Mouse (Mus musculus): ENCODE results near the gene Slfn9.
"Not testable (repeated sequence)": the region's sequence is repeated elsewhere in the genome, so short reads cannot be mapped to it uniquely, and the experiment has no call there.

Slfn9 gene

DNA sequence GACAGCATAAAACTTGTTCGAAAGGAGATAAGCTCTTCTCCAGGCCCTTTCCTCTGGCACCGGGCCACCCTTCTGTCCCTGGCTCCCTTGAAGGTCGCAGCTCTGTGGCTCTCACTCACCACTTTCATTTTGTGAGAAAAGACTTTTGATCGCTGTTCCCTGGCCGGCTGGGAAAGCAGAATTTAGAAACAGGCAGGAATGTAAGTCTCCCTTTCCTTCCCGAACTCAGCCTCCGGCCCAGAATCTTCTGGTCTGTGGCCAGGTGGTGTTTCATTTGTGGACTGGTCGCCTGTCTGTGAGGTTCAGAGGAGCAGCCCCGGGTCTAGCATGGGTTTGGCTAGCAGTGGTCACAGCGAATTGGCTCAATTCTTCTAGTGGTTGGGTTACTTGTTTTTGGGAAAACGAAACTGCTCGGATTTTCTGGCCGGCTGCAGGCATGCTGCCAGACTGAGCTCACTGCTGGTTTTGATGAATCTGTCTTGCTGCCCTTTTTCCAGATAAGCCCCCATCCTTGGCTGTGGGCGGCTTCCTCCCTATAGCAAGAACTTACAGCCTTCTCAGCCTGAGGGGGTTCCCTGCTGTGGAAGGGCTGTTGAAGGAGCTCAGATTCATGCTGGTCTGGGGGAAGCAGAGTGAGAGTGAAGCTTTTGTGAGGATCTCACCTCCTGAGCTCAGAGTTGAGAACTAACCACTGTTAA, at the start of gene Slfn9:
Slfn9 (minus strand) TSS at position 362 of the 698 bp plus-strand sequence.
- DNase-seq (ENCODE audit: inconsistent ontology term) = peak; percentile 72

DNA sequence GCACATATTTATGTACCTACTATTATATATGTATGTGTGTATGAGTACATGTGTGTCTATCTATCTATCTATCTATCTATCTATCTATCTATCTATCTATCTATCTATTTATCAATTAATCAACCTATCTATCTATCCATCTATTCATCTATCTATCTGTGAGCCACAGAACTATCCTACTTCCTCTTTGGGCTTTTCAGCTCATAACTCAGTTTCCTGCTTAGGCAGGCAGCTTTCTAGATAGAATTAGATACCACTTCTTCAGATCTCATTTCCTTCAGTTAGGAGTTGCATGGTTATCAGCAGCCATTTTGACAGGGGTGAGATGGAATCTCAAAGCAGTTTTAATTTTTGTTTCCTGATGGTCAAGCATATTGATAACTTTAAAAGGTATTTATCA, 49.4 kb upstream of the Slfn9 start:
- no peak for DNase-seq (ENCODE audit: inconsistent ontology term)

DNA sequence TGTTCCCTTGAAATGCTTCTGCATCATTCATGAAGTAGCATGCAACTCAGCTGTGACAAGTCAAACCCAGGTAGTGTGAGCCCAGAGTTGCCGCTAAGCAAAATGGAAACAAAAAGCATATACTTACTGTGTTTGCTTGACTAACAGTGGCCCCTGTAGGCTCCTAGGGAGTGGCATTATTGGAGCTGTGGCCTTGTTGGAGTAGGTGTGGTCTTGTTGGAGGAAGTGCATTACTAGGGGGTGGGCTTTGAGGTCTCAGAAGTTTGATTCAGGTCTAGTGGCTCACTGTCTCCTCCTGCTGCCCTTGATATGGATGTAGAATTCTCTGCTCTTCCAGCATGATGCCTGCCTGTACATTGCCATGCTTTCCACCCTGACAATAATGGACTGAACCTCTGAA, 48.7 kb upstream of the Slfn9 start:
- no peak for DNase-seq (ENCODE audit: inconsistent ontology term)

DNA sequence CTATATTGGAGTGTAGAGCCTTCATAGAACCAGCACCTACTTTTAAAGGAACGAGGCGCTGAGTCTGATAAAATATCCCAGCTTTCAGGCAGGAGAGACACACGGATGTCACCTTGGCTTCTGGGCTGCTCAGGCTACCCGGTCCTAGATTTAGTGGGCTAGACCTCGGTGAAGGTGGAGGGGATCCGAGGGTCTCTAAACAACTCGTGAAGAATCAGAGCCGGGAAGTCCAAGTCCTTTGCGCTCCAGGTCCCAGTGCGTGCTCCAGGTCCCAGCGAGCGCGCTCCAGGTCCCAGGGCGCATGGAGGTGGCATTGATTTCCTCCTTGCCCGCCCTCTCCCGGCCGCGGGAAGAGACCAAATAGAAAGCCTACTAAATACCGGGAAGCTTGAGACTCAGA, 48.2 kb upstream of the Slfn9 start:
- no peak for DNase-seq (ENCODE audit: inconsistent ontology term)

DNA sequence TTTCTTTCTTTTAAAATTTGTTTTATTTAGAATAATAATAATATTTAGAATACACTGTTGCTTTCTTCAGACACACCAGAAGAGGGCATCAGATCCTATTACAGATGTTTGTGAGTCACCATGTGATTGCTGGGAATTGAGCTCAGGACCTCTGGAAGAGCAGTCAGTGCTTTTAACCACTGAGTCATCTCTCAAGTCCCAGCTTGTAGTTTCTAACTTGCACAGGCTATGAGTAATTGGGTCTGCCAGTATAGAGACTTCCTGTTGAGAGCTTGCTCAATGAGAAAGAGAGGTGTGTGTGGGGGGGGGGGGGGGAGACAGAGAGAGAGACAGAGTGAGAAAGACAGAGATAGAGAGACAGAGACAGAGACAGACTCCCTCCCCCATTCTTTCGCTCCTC, 47.5 kb upstream of the Slfn9 start:
- peak; percentile 24 for DNase-seq (ENCODE audit: inconsistent ontology term)

DNA sequence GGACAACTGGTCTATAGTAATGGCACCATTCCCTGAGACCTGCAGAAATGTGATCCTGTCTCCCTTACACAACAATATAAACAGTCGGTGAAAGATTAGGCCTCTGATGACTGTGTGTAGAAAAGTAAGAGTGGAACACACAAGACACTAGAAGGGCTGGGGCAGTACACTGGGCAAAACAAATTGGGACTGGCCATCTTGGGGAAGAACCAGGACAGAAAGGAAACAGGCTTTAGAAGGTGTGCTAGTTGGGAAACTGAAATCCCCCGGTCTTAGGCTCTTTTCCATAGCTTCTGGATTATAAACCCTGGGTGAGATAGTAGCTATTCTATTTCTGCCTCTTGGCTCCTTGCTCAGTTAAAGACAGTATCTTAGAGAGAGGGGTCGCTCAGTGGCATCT, 47.1 kb upstream of the Slfn9 start:
- not testable (repeated sequence) for DNase-seq (ENCODE audit: inconsistent ontology term)

DNA sequence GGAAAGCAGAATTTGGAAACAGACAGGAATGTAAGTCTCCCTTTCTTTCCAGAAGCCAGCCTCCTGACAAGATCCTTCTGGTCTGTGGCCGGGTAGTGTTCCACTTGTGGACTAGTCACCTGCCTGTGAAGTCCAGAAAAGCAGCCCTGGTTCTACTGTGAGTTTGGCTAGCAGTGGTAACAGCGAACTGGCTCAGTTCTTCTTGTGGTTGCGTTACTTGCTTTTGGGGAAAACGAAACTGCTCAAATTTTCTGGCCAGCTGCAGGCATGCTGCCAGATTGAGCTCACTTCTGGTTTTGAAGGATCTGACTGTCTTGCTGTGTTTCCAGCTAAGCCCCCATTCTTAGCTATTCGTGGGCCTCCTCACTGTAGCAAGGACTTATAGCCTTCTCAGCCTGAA, 29.0 kb upstream of the Slfn9 start, which contains the start of gene Slfn8:
Slfn8 (minus strand) TSS at position 190 of the 400 bp plus-strand sequence.
- no peak for DNase-seq (ENCODE audit: inconsistent ontology term)

DNA sequence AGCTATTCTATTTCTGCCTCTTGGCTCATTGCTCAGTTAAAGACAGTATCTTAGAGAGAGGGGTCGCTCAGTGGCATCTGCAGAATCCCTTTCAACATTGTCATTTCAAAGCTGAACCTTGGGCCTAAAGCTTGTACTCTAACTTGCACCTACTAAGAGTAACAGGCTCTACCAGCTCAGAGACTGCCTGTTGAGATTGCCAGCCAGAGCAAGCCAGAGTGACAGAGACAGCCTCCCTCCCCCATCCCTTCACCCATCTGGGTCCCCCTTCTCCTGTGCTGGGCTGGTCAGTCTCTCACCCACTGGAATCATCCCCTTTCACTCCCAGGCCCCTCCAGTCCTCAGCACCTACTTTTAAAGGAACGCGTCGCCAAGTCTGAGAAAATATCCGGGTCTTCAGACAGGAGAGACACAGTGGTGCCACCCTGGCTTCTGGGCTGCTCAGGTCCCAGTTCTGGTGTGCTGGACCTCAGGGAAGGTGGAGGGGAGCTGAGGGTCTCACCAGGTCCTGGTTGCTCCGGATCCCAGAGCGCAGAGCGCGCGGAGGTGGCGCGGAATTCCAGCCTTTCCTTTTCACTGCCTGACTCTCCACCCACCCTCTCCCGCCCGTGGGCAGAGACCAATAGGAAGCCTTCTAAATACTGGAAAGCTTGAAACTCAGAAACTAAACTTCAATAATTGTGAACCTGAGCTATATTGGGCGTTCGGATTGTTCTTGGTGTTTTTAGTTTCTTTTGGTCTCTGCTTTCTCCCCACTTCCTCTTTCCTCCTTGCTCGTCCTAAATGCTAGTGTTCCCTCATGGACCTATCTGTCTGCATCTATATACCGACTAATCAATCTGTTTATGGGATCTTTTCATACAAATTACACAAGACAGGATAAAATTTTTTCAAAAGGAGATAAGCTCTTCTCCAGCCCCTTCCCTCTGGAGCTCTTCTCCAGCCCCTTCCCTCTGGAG, 28.2 kb upstream of the Slfn9 start:
- not testable (repeated sequence) for DNase-seq (ENCODE audit: inconsistent ontology term)

DNA sequence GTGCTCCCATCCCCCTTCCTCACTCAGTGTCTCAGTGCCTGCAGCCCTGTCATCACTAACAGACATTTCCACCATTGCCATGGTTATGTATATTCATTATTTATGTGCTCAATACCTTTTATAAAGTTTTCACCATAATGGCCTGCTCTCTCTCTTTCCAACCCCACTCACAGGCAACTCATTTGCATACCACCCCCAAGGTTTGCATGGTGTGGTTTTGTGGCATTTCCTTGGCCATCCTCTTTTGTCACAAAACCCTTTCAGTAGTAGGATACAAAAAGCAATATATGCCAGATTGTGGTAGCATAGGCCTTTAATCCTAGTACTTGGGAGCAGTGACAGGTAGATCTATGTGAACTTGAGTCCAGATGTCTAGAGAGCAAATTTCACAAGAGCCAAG, 24.5 kb upstream of the Slfn9 start:
- DNase-seq (ENCODE audit: inconsistent ontology term) = no peak

DNA sequence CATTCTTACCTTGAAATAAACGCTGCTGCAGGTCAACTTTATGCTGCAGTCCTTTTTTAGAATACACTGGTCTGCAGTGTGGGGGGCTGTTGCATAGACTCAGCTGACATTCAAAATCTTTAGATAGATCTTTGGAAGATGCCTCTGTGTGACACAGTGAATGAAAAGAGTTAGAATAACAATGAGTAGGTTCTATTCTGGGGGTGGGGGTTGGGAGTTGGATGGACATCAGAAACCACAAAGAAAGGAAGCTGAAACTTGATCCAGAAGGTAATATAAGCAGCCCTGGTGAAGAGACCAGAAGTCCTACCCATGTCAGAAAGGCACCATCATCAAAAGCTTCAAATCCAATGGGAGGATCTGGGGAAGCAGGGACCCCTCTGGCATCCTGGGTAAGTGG, 21.7 kb upstream of the Slfn9 start:
- no peak for DNase-seq (ENCODE audit: inconsistent ontology term)

DNA sequence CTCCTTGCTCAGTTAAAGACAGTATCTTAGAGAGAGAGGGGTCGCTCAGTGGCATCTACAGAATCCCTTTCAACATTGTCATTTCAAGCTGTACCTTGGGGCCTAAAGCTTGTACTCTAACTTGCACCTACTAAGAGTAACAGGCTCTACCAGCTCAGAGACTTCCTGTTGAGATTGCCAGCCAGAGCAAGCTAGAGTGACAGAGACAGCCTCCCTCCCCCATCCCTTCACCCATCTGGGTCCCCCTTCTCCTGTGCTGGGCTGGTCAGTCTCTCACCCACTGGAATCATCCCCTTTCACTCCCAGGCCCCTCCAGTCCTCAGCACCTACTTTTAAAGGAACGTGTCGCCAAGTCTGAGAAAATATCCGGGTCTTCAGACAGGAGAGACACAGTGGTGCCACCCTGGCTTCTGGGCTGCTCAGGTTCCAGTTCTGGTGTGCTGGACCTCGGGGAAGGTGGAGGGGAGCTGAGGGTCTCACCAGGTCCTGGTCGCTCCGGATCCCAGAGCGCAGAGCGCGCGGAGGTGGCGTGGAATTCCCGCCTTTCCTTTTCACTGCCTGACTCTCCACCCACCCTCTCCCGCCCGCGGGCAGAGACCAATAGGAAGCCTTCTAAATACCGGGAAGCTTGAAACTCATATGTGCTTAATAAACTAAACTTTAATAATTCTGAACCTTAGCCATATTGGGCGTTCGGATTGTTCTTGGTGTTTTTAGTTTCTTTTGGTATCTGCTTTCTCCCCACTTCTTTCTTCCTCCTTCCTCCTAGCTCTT, 831 bp downstream of the Slfn9 start:
- peak; percentile 81 for DNase-seq (ENCODE audit: inconsistent ontology term)

DNA sequence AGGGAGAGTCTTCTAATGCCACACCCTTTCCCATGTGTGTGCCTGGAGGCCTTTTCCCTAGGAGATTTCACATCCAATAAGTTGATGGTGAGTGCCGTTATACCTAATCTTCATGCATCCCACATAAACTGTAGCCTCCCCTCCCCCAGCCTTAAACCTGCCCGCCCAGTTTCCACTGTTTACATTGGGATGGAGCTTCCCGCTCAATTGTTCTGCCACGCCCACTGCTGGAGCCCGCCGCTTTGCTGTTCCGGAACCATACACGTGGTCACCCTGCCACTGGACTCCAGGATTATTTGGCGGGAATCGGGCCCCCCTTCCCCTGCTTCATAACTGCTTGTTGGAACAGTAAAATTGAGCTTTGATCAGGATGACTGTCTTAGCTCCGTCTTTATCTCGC, 2.3 kb downstream of the Slfn9 start:
- DNase-seq (ENCODE audit: inconsistent ontology term) = no peak

DNA sequence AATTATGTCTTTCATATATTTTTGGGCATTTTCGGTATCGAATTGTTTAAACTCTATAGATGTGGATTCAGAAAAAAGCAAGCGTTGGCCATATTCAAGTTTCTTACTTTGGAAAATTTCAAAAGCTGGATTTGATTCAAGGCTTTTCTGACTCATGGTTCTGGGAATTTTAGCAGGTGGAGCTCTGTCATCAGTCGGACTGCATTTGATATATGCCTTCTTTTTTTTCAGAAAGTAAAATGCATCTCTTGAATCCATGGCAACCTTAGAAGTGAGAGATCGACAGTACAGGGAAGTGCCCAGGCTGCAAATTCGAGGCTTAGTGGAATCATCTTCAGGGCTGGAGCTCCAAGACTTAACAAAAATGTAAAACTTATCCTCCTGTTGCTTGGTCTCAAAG, 4.0 kb downstream of the Slfn9 start:
- no peak for DNase-seq (ENCODE audit: inconsistent ontology term)

DNA sequence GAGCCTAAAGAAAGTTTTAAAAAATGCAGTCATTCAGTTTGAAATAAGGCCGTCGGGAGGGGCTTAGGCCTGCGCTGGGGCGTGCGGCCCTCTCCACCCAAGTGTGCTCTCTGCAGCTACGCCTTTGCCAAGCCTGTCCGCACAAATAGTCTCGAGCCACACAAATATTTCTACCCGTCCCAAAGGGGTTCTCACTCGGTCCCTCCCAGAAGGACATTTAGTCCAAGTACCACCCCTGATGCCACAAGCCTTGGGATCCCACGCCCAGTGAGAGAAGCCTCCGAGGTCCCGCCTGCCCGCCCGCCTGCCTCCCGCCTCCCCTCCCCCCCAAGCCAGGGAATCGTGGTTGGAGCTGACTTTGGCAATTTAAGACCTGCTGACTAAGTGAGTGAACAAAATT, 8.4 kb downstream of the Slfn9 start:
- DNase-seq (ENCODE audit: inconsistent ontology term) = no peak

DNA sequence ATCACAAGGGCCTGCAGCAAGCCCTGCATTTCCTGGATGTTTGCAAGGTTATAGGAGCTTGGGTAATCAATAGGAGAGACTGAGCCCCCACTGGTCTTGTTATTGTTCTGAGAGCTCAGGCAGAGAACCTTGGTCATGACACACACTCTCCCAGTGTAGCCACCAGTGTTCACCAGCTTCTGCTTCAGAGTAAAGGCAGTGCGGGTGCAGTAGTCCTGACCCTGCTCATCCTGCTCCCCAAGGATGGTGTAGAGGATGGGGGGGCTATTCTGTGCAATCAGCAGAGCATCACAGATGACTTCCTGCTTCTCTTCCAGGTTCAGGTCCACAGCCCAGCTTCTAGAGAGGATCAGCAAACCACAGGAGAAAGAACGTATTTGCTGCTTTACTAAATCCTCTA, 9.2 kb downstream of the Slfn9 start:
- not testable (repeated sequence) for DNase-seq (ENCODE audit: inconsistent ontology term)

DNA sequence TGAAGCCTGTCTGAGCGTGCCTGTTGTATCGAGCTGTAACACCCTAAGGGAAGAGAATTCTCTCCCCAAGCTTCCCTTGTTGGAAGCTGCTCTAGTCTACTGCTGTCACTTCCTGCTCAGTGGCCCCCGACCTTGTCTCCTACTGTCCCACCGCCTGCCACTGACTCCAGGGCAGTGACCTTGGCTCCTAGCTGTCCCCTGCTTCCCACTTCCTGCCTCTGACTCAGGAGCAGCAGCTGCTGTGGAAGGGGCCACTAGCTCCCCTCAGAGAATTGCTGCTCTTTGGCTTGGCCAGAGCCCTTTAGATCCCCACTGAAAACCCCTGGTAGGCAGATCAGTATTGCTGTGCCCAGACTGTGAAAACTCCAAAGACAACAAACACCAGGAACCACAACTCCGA, 17.7 kb downstream of the Slfn9 start:
- no peak for DNase-seq (ENCODE audit: inconsistent ontology term)

DNA sequence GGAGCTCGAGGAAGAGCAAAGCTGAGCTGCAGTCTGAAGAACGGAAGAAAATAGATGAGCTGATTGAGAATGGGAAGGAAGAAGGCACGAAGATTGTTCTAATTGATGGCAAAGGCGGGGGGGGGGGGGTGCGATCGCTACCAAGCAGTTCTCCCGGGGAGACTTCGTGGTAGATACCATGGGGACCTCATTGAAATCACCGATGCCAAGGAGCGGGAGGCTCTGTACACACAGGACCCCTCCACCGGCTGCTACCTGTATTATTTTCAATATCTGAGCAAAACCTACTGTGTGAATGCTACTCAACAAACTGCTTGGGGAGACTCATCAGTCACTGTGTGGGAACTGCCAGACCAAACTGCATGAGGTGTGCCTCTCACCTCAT, 20.0 kb downstream of the Slfn9 start:
- no peak for DNase-seq (ENCODE audit: inconsistent ontology term)

DNA sequence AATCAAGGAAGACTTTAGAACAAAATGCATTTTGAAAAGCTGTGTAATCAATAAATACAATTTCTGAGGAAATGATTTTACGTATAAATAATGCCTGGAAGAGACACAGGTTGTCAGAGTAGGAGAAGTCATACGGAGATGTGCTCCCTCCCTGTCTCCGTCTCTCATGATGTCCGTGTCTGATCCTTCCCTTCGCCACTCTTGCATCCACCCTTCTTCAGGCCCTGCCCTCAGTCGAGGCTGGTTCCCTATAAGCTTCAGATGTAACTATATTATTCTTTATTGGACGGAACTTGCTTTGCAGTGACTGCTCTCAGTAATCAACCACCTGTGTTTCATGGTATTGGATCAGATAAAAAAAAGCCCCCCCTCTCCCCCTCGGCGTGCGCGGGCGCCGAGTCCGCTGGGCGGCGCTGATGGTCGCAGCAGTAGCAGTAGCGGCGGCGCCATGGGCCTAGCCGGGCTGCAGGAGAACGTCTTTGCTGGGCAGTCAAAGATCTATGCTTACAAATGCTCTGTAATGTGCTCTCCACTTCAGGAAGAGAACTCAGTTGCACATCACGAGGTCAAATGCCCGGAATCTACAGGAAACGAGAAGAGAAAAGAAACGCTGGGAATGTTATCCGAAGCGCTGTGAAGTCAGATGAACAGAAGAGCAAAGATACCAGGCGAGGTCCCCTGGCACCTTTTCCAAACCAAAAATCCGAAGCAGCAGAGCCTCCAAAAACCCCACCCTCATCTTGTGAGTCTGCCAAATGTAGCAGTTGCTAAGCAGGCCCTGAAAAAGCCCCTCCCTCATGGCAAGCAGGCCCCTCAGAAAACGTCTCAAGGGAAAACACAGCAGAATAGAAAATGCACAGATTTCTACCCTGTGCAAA, 20.7 kb downstream of the Slfn9 start:
- peak; percentile 46 for DNase-seq (ENCODE audit: inconsistent ontology term)

DNA sequence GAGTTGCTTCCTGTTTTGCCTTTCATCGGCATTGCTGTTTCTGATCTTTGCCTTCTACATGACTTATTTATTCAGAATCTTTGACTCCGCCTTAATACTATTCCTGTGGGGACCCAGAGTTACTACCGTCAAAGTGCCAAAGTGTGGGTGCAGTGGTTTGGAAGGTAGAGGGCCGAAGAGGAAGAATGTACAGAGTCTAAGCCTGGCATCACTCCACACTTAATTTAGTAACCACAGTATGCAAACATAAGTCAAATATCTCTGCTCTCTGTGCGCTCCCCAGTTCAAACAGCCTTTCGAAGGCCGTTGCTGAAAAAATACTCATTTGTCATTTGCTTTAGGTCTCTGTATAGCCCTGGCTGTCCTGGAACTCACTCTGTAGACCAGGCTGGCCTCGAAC, 29.4 kb downstream of the Slfn9 start:
- no peak for DNase-seq (ENCODE audit: inconsistent ontology term)

DNA sequence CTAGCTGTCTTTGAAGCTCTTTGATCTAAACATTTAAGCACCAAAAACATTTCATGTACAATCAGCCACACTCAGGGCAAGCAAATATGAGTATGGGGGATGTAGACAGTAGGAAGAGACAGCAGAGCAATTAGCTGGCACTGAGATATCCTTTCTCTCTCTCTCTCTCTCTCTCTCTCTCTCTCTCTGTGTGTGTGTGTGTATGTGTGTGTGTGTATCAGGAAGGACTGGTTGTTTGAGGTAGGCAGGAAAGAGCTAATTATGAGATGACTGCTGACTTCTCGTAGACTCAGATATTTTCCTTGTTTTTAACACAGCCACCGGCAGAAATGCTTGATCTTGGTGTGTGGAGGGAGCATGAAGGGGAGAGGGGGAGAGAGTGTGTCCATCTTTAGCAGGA, 29.9 kb downstream of the Slfn9 start:
- DNase-seq (ENCODE audit: inconsistent ontology term) = no peak

DNA sequence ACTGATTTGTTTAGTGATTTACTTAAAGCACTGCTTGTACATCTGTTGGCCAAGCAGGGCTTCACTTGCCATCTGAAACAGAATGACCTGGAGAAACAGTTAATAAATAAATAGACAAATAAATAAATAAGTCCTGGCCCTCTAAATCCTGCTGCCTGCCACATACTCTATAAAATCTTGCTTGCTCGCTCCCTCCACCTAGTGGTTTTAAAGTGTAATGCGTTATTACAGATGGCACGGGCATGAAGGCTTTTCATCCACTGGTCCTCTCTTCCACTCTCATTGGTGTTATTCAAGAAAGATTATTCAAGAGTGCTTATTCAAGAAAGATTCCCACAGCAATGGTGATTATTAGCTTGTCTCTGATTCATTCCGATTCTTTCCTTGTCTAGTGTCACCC, 32.0 kb downstream of the Slfn9 start:
- peak; percentile 51 for DNase-seq (ENCODE audit: inconsistent ontology term)

All from Muller cell, postnatal 12 days (primary cell).